Mouse (Mus musculus): ENCODE measurements around the gene Rcor1. TPM values are rescaled to one million over a fixed set of nuclear protein-coding genes. Genes with fewer than 3 reads are reported as not detected.

Rcor1 gene
- polyA plus RNA-seq, 1 experiment from 2014 or later: 4.4 TPM

- ATAC-seq: no peak
- no peak overlapping the region for H3K9ac ChIP-seq (ENCODE audit: low read depth, low read length)
- no peaks in the 10 kb centered on the region for H3K36me3 ChIP-seq (ENCODE audit: control insufficient read depth, insufficient read depth, low read length)
- H3K9me3 ChIP-seq (replicated peaks; ENCODE audit: control insufficient read depth, low read length, poor library complexity, severe bottlenecking): no peaks in the 10 kb centered on the region
- H3K4me3 ChIP-seq (ENCODE audit: low read depth, low read length): no peak overlapping the region
- H3K4me1 ChIP-seq (ENCODE audit: control insufficient read depth, insufficient read depth, low read length): no peaks in the 10 kb centered on the region
- WGBS: 84% methylated on average over 10 of the region's 10 CpGs
- no peak overlapping the region for H3K27ac ChIP-seq (ENCODE audit: low read length)
- H3K4me2 ChIP-seq (ENCODE audit: low read length): no peak overlapping the region
- H3K27me3 ChIP-seq (ENCODE audit: control insufficient read depth, insufficient read depth, low read depth, low read length): no peaks in the 10 kb centered on the region
These were observed 32.5 kb downstream of the Rcor1 start for GRCm38 (mm10) chr12:111071477-111072152.

- Histone ChIP-seq H3K27me3 (ENCODE audit: control insufficient read depth, insufficient read depth, low read depth, low read length) (no peaks in the 10 kb centered on the region), H3K9ac (ENCODE audit: low read depth, low read length) (no peak overlapping the region), H3K36me3 (ENCODE audit: control insufficient read depth, insufficient read depth, low read length) (no peaks in the 10 kb centered on the region), H3K4me1 (ENCODE audit: control insufficient read depth, insufficient read depth, low read length) (no peaks in the 10 kb centered on the region), H3K27ac (ENCODE audit: low read length) (no peak overlapping the region), H3K9me3 (replicated peaks; ENCODE audit: control insufficient read depth, low read length, poor library complexity, severe bottlenecking) (no peaks in the 10 kb centered on the region), H3K4me3 (ENCODE audit: low read depth, low read length) (no peak overlapping the region), H3K4me2 (ENCODE audit: low read length) (no peak overlapping the region)
- 84% methylated on average over 12 of the region's 12 CpGs for WGBS
- no peak for ATAC-seq
These were observed 37.3 kb downstream of the Rcor1 start for GRCm38 (mm10) chr12:111076385-111076965.

DNA sequence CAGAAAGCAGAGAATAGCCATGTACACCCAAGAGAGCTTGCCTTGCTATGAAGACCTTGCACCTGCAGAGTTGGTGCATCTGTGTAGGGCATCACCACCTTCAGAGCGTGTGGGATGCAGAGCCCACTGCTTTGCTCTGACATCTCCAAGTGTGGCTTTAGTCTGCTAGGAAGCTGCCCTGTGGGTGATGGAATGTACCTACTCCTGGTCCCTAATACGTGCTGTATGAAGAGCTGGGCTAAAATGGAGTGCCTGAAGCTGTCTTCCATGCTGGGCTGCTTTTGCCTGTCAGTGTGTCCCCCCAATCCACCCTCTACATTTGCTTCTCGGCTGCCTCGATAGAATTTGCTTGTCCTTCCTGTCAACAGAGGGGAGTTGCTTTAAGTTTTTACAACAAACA lies 46.4 kb downstream of the Rcor1 start:
- Histone ChIP-seq H3K9ac (ENCODE audit: low read depth, low read length) (no peak overlapping the region), H3K27me3 (ENCODE audit: control insufficient read depth, insufficient read depth, low read depth, low read length) (no peaks in the 10 kb centered on the region), H3K4me3 (ENCODE audit: low read depth, low read length) (no peak overlapping the region), H3K4me1 (ENCODE audit: control insufficient read depth, insufficient read depth, low read length) (peaks cover 15% of the 10 kb centered on the region), H3K27ac (ENCODE audit: low read length) (no peak overlapping the region), H3K4me2 (ENCODE audit: low read length) (no peak overlapping the region), H3K36me3 (ENCODE audit: control insufficient read depth, insufficient read depth, low read length) (peaks cover 2% of the 10 kb centered on the region; the same call in 1 of the 2 replicates), H3K9me3 (replicated peaks; ENCODE audit: control insufficient read depth, low read length, poor library complexity, severe bottlenecking) (no peaks in the 10 kb centered on the region)
- no peak for ATAC-seq
- 90% methylated on average over 4 of the region's 4 CpGs for WGBS

GRCm38 (mm10) chr12:111087066-111087465 lies 47.9 kb downstream of the Rcor1 start:
- H3K4me3 ChIP-seq (ENCODE audit: low read depth, low read length): no peak overlapping the region
- peaks cover 2% of the 10 kb centered on the region; the same call in 1 of the 2 replicates for H3K36me3 ChIP-seq (ENCODE audit: control insufficient read depth, insufficient read depth, low read length)
- ATAC-seq: no peak
- peaks cover 18% of the 10 kb centered on the region for H3K4me1 ChIP-seq (ENCODE audit: control insufficient read depth, insufficient read depth, low read length)
- H3K9ac ChIP-seq (ENCODE audit: low read depth, low read length): no peak overlapping the region
- H3K27me3 ChIP-seq (ENCODE audit: control insufficient read depth, insufficient read depth, low read depth, low read length): no peaks in the 10 kb centered on the region
- no peak overlapping the region for H3K4me2 ChIP-seq (ENCODE audit: low read length)
- 92% methylated on average over 1 of the region's 1 CpGs for WGBS
- no peaks in the 10 kb centered on the region for H3K9me3 ChIP-seq (replicated peaks; ENCODE audit: control insufficient read depth, low read length, poor library complexity, severe bottlenecking)
- no peak overlapping the region for H3K27ac ChIP-seq (ENCODE audit: low read length)

- Histone ChIP-seq H3K27ac (ENCODE audit: low read length) (no peak overlapping the region), H3K9ac (ENCODE audit: low read depth, low read length) (0 out of 2 replicates have a peak overlapping the region, but pooled peaks have one; percentile 34), H3K27me3 (ENCODE audit: control insufficient read depth, insufficient read depth, low read depth, low read length) (no peaks in the 10 kb centered on the region), H3K36me3 (ENCODE audit: control insufficient read depth, insufficient read depth, low read length) (no peaks in the 10 kb centered on the region), H3K4me3 (ENCODE audit: low read depth, low read length) (no peak overlapping the region), H3K9me3 (replicated peaks; ENCODE audit: control insufficient read depth, low read length, poor library complexity, severe bottlenecking) (no peaks in the 10 kb centered on the region), H3K4me2 (ENCODE audit: low read length) (no peak overlapping the region), H3K4me1 (ENCODE audit: control insufficient read depth, insufficient read depth, low read length) (peaks cover 18% of the 10 kb centered on the region)
- 29% methylated on average over 5 of the region's 5 CpGs for whole genome bisulfite sequencing
- ATAC-seq: peak; percentile 32; the same call in 1 of the 2 replicates
These were observed 49.0 kb downstream of the Rcor1 start for GRCm38 (mm10) chr12:111088186-111088585.

- H3K4me3 ChIP-seq (ENCODE audit: low read depth, low read length): no peak overlapping the region
- no peaks in the 10 kb centered on the region for H3K36me3 ChIP-seq (ENCODE audit: control insufficient read depth, insufficient read depth, low read length)
- peak overlapping the region; percentile 71 for H3K27ac ChIP-seq (ENCODE audit: low read length)
- no peaks in the 10 kb centered on the region for H3K27me3 ChIP-seq (ENCODE audit: control insufficient read depth, insufficient read depth, low read depth, low read length)
- peaks cover 18% of the 10 kb centered on the region for H3K4me1 ChIP-seq (ENCODE audit: control insufficient read depth, insufficient read depth, low read length)
- H3K4me2 ChIP-seq (ENCODE audit: low read length): no peak overlapping the region
- WGBS: 26% methylated on average over 3 of the region's 3 CpGs
- ATAC-seq: 0 out of 2 replicates have a peak, but pooled peaks have one; percentile 42
- H3K9me3 ChIP-seq (replicated peaks; ENCODE audit: control insufficient read depth, low read length, poor library complexity, severe bottlenecking): no peaks in the 10 kb centered on the region
- peak overlapping the region; percentile 52; the same call in 1 of the 2 replicates for H3K9ac ChIP-seq (ENCODE audit: low read depth, low read length)
These were observed 49.6 kb downstream of the Rcor1 start for GRCm38 (mm10) chr12:111088731-111089141.

DNA sequence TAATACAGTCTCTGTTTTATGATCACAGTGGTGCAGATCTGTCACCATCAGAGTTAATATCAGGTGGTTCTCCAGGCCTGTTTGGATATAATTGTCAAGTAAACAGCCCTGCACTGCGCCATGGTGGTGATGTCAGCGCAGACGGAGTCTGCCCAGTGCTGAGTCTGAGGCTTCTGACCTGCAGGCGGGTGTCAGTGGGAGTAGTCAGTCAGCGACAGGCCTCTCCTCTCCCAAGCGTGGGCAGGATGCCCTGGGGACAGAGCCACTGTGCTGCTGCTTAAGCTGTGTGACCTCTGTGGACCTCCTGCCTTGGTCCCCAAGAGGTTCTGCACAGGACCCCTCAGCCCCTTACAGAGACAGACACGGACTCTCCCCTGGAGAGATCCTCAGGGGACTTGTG lies 50.0 kb downstream of the Rcor1 start:
- H3K9me3 ChIP-seq (replicated peaks; ENCODE audit: control insufficient read depth, low read length, poor library complexity, severe bottlenecking): no peaks in the 10 kb centered on the region
- H3K4me2 ChIP-seq (ENCODE audit: low read length): no peak overlapping the region
- H3K27ac ChIP-seq (ENCODE audit: low read length): peak overlapping the region; percentile 71
- WGBS: 56% methylated on average over 7 of the region's 7 CpGs
- H3K4me1 ChIP-seq (ENCODE audit: control insufficient read depth, insufficient read depth, low read length): peaks cover 18% of the 10 kb centered on the region
- H3K4me3 ChIP-seq (ENCODE audit: low read depth, low read length): no peak overlapping the region
- peak overlapping the region; percentile 52; the same call in 1 of the 2 replicates for H3K9ac ChIP-seq (ENCODE audit: low read depth, low read length)
- H3K27me3 ChIP-seq (ENCODE audit: control insufficient read depth, insufficient read depth, low read depth, low read length): no peaks in the 10 kb centered on the region
- no peak for ATAC-seq
- no peaks in the 10 kb centered on the region for H3K36me3 ChIP-seq (ENCODE audit: control insufficient read depth, insufficient read depth, low read length)

DNA sequence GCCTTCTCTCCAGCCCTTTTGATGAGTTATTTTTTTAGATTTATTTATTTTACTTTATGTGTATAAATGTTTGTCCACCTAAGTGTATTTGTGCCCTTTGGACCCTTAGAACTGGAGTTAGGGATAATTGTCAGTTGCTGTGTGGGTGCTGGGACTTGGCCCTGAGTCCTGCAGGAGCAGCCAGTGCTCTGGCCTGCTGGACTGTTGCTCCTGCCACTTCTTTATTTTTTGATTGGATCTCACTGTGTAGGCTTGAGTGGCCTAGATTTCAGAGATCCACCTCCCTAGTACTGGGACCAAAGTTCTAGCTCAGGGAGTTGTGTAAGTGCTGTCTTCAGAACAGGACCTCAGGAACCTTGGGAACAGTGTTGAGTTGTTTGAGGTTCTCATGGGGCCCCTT lies 51.6 kb downstream of the Rcor1 start:
- ATAC-seq: no peak
- no peaks in the 10 kb centered on the region for H3K36me3 ChIP-seq (ENCODE audit: control insufficient read depth, insufficient read depth, low read length)
- no peak overlapping the region for H3K27ac ChIP-seq (ENCODE audit: low read length)
- no peak overlapping the region for H3K4me3 ChIP-seq (ENCODE audit: low read depth, low read length)
- H3K27me3 ChIP-seq (ENCODE audit: control insufficient read depth, insufficient read depth, low read depth, low read length): no peaks in the 10 kb centered on the region
- H3K4me1 ChIP-seq (ENCODE audit: control insufficient read depth, insufficient read depth, low read length): peaks cover 18% of the 10 kb centered on the region
- H3K4me2 ChIP-seq (ENCODE audit: low read length): no peak overlapping the region
- no peaks in the 10 kb centered on the region for H3K9me3 ChIP-seq (replicated peaks; ENCODE audit: control insufficient read depth, low read length, poor library complexity, severe bottlenecking)
- H3K9ac ChIP-seq (ENCODE audit: low read depth, low read length): no peak overlapping the region

DNA sequence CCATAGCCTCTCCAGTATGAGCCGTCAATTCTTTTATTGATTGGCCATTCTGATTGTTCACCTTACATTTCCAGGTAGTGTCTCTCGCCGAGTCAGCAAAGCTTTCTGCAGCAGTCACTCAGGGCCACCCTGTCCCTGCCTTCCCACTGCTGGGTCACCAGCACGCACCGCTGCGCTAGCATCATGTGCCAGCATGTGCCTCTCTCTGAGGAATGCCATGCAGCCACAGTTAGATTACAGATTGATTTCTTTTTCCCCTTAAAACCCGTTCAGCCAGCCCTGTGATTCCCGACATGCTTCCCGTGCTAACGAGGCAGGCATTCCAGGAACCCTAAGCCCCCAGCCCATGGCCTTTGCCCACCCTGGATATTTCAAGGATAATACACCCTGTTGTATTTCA lies 52.8 kb downstream of the Rcor1 start:
- Histone ChIP-seq H3K27me3 (ENCODE audit: control insufficient read depth, insufficient read depth, low read depth, low read length) (no peaks in the 10 kb centered on the region), H3K27ac (ENCODE audit: low read length) (no peak overlapping the region), H3K4me2 (ENCODE audit: low read length) (no peak overlapping the region), H3K9ac (ENCODE audit: low read depth, low read length) (no peak overlapping the region), H3K4me3 (ENCODE audit: low read depth, low read length) (no peak overlapping the region), H3K36me3 (ENCODE audit: control insufficient read depth, insufficient read depth, low read length) (no peaks in the 10 kb centered on the region), H3K9me3 (replicated peaks; ENCODE audit: control insufficient read depth, low read length, poor library complexity, severe bottlenecking) (no peaks in the 10 kb centered on the region), H3K4me1 (ENCODE audit: control insufficient read depth, insufficient read depth, low read length) (peaks cover 18% of the 10 kb centered on the region)
- ATAC-seq: no peak
- 78% methylated on average over 10 of the region's 10 CpGs for WGBS
